Mouse (Mus musculus) ovary, adult 18-20 months (tissue): ENCODE data around the gene Slc22a19.
"Not testable (repeated sequence)": the region's sequence is repeated elsewhere in the genome, so short reads cannot be mapped to it uniquely, and the experiment has no call there.

Experiments used
- DNase-seq: peaks from one replicate; pipeline ENCODE4 v3.0.0; 2022; ENCODE audit warnings: low spot score, mixed read lengths

The Slc22a19 gene

GRCm38 (mm10) chr19:7711148-7711547 lies at the start of gene Slc22a19:
TSS of gene Slc22a19 (minus strand) at chr19:7711310.
- no peak for DNase-seq

GRCm38 (mm10) chr19:7753371-7753770 lies 42.3 kb upstream of the Slc22a19 start:
- not testable (repeated sequence) for DNase-seq

GRCm38 (mm10) chr19:7729543-7729942 lies 18.4 kb upstream of the Slc22a19 start:
- DNase-seq: no peak

- not testable (repeated sequence) for DNase-seq
Measured at GRCm38 (mm10) chr19:7693104-7693503, 18.0 kb downstream of the Slc22a19 start.

- no peak for DNase-seq
Measured at GRCm38 (mm10) chr19:7691259-7691658, 19.9 kb downstream of the Slc22a19 start.

- DNase-seq: no peak
Measured at GRCm38 (mm10) chr19:7687988-7688387, 23.1 kb downstream of the Slc22a19 start.

GRCm38 (mm10) chr19:7672033-7672432 lies 39.1 kb downstream of the Slc22a19 start:
- no peak for DNase-seq

- no peak for DNase-seq
Measured at GRCm38 (mm10) chr19:7648913-7649666, 62.0 kb downstream of the Slc22a19 start.

GRCm38 (mm10) chr19:7633786-7634185 lies 77.3 kb downstream of the Slc22a19 start:
- no peak for DNase-seq

- DNase-seq: no peak
Measured at GRCm38 (mm10) chr19:7633021-7633420, 78.1 kb downstream of the Slc22a19 start.
